Mouse (Mus musculus): ENCODE data around the gene Cdc14b.

DNA sequence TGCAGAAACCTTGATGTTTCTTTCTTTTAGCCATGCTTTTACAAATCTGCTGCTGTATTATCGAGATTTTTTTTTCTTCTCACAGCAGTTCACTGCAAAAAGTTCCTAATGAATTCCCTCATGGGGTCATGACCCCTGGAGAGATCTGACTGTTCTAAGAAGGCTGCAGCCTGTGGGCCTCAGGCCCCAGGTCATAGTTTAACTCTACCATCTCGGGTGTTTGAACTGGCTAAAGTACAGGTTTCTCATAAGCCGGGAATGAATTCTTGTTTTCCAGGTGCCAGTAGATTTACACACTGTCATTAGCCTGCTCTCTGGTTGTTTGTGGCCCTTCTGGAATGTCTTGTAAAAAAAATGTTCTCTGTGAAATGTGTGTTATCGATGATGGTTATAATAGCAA lies 11.7 kb upstream of the Cdc14b start:
- no peak for TF ChIP-seq CTCF (conservative IDR thresholded peaks at IDR 0.05; ENCODE audit: low read length)
- TF ChIP-seq POU5F1 (IDR thresholded peaks at IDR 0.05; ENCODE audit: borderline replicate concordance, low read length), result no peak
